Mouse (Mus musculus) brain, embryonic 14.5 days (tissue): ENCODE data around the gene Trmt112.

Experiments
- CTCF ChIP-seq: fragments of 200-500 bp; IDR thresholded peaks from 2 replicates; pipeline ENCODE4 v1.5.1; 2012; ENCODE audit warnings: inconsistent platforms, mild to moderate bottlenecking, moderate library complexity, borderline replicate concordance; ENCODE audit not compliant: insufficient read depth, insufficient read length; ENCODE audit errors: extremely low read depth
- POLR2A ChIP-seq: fragments of 200-500 bp; IDR thresholded peaks from 2 replicates; pipeline ENCODE4 v1.6.1; 2012; ENCODE audit warnings: mild to moderate bottlenecking, inconsistent platforms, borderline replicate concordance; ENCODE audit not compliant: poor library complexity, insufficient read depth, insufficient read length, severe bottlenecking; ENCODE audit errors: extremely low read depth

GRCm38 (mm10) chr19:6921647-6922567 lies 12.4 kb downstream of the Trmt112 start, which contains the start of gene Esrra:
- no peak for TF ChIP-seq CTCF
- peak; percentile 86 for TF ChIP-seq POLR2A
